Mouse (Mus musculus) olfactory bulb, adult 2 months (tissue): ENCODE measurements at regions not wholly inside any gene's neighbourhood (a gene's known extent, or its start where the extent isn't known, plus 50 kb on each side); places are given as distances from the start of the nearest gene placed in this dataset.

Source experiments
- CTCF ChIP-seq: fragments of 200-500 bp; IDR thresholded peaks from 2 replicates; pipeline ENCODE4 v1.5.1; 2012; ENCODE audit warnings: low read depth, mild to moderate bottlenecking, low read length, moderate library complexity; ENCODE audit not compliant: insufficient read depth
- POLR2A ChIP-seq: fragments of 200-500 bp; IDR thresholded peaks from 2 replicates; pipeline ENCODE4 v1.6.1; 2012; ENCODE audit warnings: mild to moderate bottlenecking, low read depth, low read length, moderate library complexity; ENCODE audit not compliant: insufficient read depth

GRCm38 (mm10) chr6:66347356-66347755 lies 187.8 kb upstream of the Mad2l1 start:
- no peak for TF ChIP-seq POLR2A
- no peak for TF ChIP-seq CTCF
